Mouse (Mus musculus): ENCODE results near the gene Kcna7. TPM values are rescaled to one million over a fixed set of nuclear protein-coding genes. Genes with fewer than 3 reads are reported as not detected.
"Not testable (repeated sequence)": the region's sequence is repeated elsewhere in the genome, so short reads cannot be mapped to it uniquely, and the experiment has no call there.

Kcna7 gene
- polyA plus RNA-seq, 1 experiment from 2014 or later, result 0.33 TPM

GRCm38 (mm10) chr7:45395578-45396336 is 9.7 kb upstream of the Kcna7 start, which contains the start of gene Snrnp70:
Gene Snrnp70, minus strand, starts transcription at chr7:45395742.
- Histone ChIP-seq H3K9me3 (replicated peaks) (no peaks in the 10 kb centered on the region), H3K4me1 (replicated peaks) (peaks cover 22% of the 10 kb centered on the region), H3K4me2 (peak within 1 kb of the TSS; percentile 82), H3K27me3 (no peaks in the 10 kb centered on the region), H3K9ac (peak within 1 kb of the TSS; percentile 84), H3K27ac (peak within 1 kb of the TSS; percentile 95), H3K4me3 (peak within 1 kb of the TSS; percentile 78), H3K36me3 (peaks cover 18% of the 10 kb centered on the region)
- ATAC-seq (replicated peaks; ENCODE audit: insufficient number of reproducible peaks, insufficient read depth, low FRiP score, low read depth), result peak; percentile 98
- under 1% methylated on average over 60 of the region's 60 CpGs for WGBS

DNA sequence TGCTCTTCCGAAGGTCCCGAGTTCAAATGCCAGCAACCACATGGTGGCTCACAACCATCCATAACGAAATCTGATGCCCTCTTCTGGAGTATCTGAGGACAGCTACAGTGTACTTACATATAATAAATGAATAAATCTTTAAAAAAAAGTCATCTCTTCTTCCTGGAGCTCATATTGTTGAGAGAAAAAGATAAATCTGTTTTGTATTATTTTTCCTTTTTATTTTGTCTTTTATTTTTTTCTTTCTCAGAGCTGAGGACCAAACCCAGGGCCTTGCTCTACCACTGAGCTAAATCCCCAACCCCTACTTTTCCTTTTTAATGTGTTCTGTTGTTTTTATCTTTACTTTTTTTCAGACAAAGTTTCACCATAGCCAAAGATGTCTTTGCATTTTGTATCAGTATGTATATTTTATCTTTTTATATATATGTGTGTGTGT is 9.1 kb upstream of the Kcna7 start:
- Histone ChIP-seq H3K4me3 (peak overlapping the region; percentile 57), H3K27ac (peak overlapping the region; percentile 88), H3K4me2 (peak overlapping the region; percentile 78), H3K36me3 (peaks cover 14% of the 10 kb centered on the region), H3K9ac (peak overlapping the region; percentile 55), H3K4me1 (replicated peaks) (peaks cover 22% of the 10 kb centered on the region)
- 2% methylated on average over 3 of the region's 3 CpGs for WGBS
- not testable (repeated sequence) for H3K9me3 ChIP-seq (replicated peaks); H3K27me3 ChIP-seq
- peak; percentile 19; the same call in 1 of the 2 replicates for ATAC-seq (replicated peaks; ENCODE audit: insufficient number of reproducible peaks, insufficient read depth, low FRiP score, low read depth)

- Histone ChIP-seq H3K4me3 (no peak overlapping the region), H3K9me3 (replicated peaks) (no peaks in the 10 kb centered on the region), H3K4me1 (replicated peaks) (peaks cover 22% of the 10 kb centered on the region), H3K4me2 (no peak overlapping the region), H3K36me3 (peaks cover 10% of the 10 kb centered on the region), H3K27ac (no peak overlapping the region), H3K9ac (no peak overlapping the region), H3K27me3 (no peaks in the 10 kb centered on the region)
- ATAC-seq (replicated peaks; ENCODE audit: insufficient number of reproducible peaks, insufficient read depth, low FRiP score, low read depth), result no peak
- 75% methylated on average over 2 of the region's 2 CpGs for WGBS
Observed at GRCm38 (mm10) chr7:45396787-45397186, 8.7 kb upstream of the Kcna7 start.

- peaks cover 18% of the 10 kb centered on the region for H3K27me3 ChIP-seq
- no peak overlapping the region for H3K9ac ChIP-seq
- H3K9me3 ChIP-seq (replicated peaks), result no peaks in the 10 kb centered on the region
- H3K4me1 ChIP-seq (replicated peaks), result peaks cover 15% of the 10 kb centered on the region
- H3K4me2 ChIP-seq, result no peak overlapping the region
- ATAC-seq (replicated peaks; ENCODE audit: insufficient number of reproducible peaks, insufficient read depth, low FRiP score, low read depth), result no peak
- no peak overlapping the region for H3K4me3 ChIP-seq
- no peaks in the 10 kb centered on the region for H3K36me3 ChIP-seq
- 71% methylated on average over 10 of the region's 10 CpGs for WGBS
- H3K27ac ChIP-seq, result no peak overlapping the region
Observed at GRCm38 (mm10) chr7:45401521-45402085, 3.9 kb upstream of the Kcna7 start.

- Histone ChIP-seq H3K4me3 (no peak overlapping the region), H3K4me2 (no peak overlapping the region), H3K36me3 (no peaks in the 10 kb centered on the region), H3K27me3 (peaks cover 39% of the 10 kb centered on the region), H3K27ac (no peak overlapping the region), H3K4me1 (replicated peaks) (peaks cover 18% of the 10 kb centered on the region), H3K9ac (no peak overlapping the region), H3K9me3 (replicated peaks) (no peaks in the 10 kb centered on the region)
- WGBS, result 43% methylated on average over 6 of the region's 6 CpGs
- ATAC-seq (replicated peaks; ENCODE audit: insufficient number of reproducible peaks, insufficient read depth, low FRiP score, low read depth), result no peak
Observed at GRCm38 (mm10) chr7:45403532-45404261, 1.8 kb upstream of the Kcna7 start.

DNA sequence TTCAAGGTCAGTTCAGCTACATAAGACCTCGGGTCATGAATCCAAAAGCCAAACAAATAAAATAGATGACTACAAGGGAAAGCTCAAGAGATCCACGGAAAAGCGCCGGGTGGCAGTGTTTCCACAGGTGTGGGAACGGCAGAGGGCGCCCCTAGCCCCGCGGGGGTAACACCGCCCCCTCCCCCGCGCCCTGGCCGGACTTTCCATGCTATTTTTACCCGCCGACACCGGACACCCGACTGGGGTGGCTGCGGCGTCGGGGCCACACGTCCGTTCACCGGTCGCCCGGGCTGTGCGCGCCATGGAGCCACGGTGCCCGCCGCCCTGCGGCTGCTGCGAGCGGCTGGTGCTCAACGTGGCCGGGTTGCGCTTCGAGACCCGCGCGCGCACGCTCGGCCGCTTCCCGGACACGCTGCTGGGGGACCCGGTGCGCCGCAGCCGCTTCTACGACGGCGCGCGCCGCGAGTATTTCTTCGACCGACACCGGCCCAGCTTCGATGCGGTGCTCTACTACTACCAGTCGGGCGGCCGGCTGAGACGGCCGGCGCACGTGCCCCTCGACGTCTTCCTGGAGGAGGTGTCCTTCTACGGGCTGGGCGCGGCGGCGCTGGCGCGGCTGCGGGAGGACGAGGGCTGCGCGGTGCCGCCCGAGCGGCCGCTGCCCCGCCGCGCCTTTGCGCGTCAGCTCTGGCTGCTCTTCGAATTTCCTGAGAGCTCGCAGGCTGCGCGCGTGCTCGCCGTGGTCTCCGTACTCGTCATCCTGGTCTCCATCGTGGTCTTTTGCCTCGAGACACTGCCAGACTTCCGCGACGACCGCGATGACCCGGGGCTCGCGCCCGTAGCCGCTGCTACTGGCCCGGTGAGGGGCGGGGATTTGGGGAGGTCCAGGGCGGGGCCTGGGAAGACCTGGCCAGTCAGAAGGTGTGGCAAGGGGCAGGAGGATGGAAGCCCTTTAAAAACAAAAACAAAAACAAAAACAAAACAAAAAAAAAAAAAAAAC is 1.0 kb downstream of the Kcna7 start:
- no peak; the same call in 1 of the 2 replicates for ATAC-seq (replicated peaks; ENCODE audit: insufficient number of reproducible peaks, insufficient read depth, low FRiP score, low read depth)

GRCm38 (mm10) chr7:45407836-45408235 is 2.4 kb downstream of the Kcna7 start:
- no peak overlapping the region for H3K27ac ChIP-seq
- H3K4me1 ChIP-seq (replicated peaks), result peaks cover 24% of the 10 kb centered on the region
- H3K4me3 ChIP-seq, result no peak overlapping the region
- H3K9ac ChIP-seq, result no peak overlapping the region
- H3K4me2 ChIP-seq, result no peak overlapping the region
- ATAC-seq (replicated peaks; ENCODE audit: insufficient number of reproducible peaks, insufficient read depth, low FRiP score, low read depth), result no peak
- H3K9me3 ChIP-seq (replicated peaks), result no peaks in the 10 kb centered on the region
- 76% methylated on average over 10 of the region's 10 CpGs for WGBS
- no peaks in the 10 kb centered on the region for H3K36me3 ChIP-seq
- H3K27me3 ChIP-seq, result peaks cover 77% of the 10 kb centered on the region

More for the DNA sequence above, 1.0 kb downstream of the Kcna7 start:
- Histone ChIP-seq H3K9me3 (replicated peaks) (no peaks in the 10 kb centered on the region), H3K4me1 (replicated peaks) (peaks cover 18% of the 10 kb centered on the region), H3K27me3 (peaks cover 65% of the 10 kb centered on the region), H3K4me2 (peak overlapping the region; percentile 83), H3K9ac (peak overlapping the region; percentile 40), H3K27ac (no peak overlapping the region), H3K36me3 (no peaks in the 10 kb centered on the region), H3K4me3 (peak overlapping the region; percentile 55)
- WGBS, result 1% methylated on average over 114 of the region's 114 CpGs

GRCm38 (mm10) chr7:45408351-45408750 is 2.9 kb downstream of the Kcna7 start:
- H3K4me3 ChIP-seq, result no peak overlapping the region
- no peak overlapping the region for H3K27ac ChIP-seq
- H3K4me1 ChIP-seq (replicated peaks), result peaks cover 29% of the 10 kb centered on the region
- no peaks in the 10 kb centered on the region for H3K9me3 ChIP-seq (replicated peaks)
- ATAC-seq (replicated peaks; ENCODE audit: insufficient number of reproducible peaks, insufficient read depth, low FRiP score, low read depth), result no peak
- 73% methylated on average over 7 of the region's 7 CpGs for WGBS
- H3K36me3 ChIP-seq, result no peaks in the 10 kb centered on the region
- H3K9ac ChIP-seq, result no peak overlapping the region
- no peak overlapping the region for H3K4me2 ChIP-seq
- peaks cover 80% of the 10 kb centered on the region for H3K27me3 ChIP-seq

DNA sequence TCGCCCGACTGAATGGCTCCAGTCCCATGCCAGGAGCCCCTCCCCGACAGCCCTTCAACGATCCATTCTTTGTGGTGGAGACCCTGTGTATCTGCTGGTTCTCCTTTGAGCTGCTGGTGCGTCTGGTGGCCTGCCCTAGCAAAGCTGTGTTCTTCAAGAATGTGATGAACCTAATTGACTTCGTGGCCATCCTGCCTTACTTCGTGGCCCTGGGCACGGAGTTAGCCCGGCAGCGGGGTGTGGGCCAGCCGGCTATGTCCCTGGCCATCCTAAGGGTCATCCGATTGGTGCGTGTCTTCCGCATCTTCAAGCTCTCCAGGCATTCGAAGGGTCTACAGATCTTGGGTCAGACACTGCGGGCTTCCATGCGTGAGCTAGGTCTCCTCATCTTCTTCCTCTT is 3.5 kb downstream of the Kcna7 start:
- Histone ChIP-seq H3K4me2 (no peak overlapping the region), H3K27ac (no peak overlapping the region), H3K9me3 (replicated peaks) (no peaks in the 10 kb centered on the region), H3K4me3 (no peak overlapping the region), H3K27me3 (peaks cover 86% of the 10 kb centered on the region), H3K4me1 (replicated peaks) (peaks cover 35% of the 10 kb centered on the region), H3K36me3 (no peaks in the 10 kb centered on the region), H3K9ac (no peak overlapping the region)
- ATAC-seq (replicated peaks; ENCODE audit: insufficient number of reproducible peaks, insufficient read depth, low FRiP score, low read depth), result no peak
- 83% methylated on average over 17 of the region's 17 CpGs for WGBS

DNA sequence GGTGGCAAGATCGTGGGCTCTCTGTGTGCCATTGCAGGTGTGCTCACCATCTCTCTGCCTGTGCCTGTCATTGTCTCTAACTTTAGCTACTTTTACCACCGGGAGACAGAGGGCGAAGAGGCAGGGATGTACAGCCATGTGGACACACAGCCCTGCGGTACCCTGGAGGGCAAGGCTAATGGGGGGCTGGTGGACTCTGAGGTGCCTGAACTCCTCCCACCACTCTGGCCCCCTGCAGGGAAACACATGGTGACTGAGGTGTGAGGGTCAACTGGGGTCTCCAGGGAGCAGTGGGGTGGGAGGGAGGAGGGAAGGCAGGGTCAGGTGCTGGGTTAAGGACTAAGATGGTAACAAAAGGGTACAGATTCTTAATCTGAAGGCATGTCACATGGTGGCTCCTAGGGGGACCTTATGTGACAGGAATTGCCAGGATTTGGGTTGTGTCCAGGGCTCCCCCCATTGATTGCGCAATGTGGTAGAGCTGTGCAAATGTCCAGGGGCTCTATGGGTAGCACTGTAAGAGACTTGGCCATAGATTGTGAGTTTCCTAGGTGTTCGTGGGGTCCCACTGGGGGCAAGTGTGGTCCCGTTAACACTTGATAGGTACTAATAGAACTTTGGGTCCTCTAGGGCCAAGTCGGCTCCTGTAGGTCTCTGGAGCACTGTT is 4.2 kb downstream of the Kcna7 start:
- Histone ChIP-seq H3K4me2 (no peak overlapping the region), H3K27me3 (peaks cover 93% of the 10 kb centered on the region), H3K9ac (no peak overlapping the region), H3K27ac (no peak overlapping the region), H3K36me3 (no peaks in the 10 kb centered on the region), H3K9me3 (replicated peaks) (no peaks in the 10 kb centered on the region), H3K4me3 (no peak overlapping the region), H3K4me1 (replicated peaks) (peaks cover 42% of the 10 kb centered on the region)
- WGBS, result 76% methylated on average over 8 of the region's 8 CpGs
- ATAC-seq (replicated peaks; ENCODE audit: insufficient number of reproducible peaks, insufficient read depth, low FRiP score, low read depth), result no peak
